Mouse (Mus musculus) bone marrow macrophage, adult 2 months (primary cell): ENCODE data around the gene Tma7.

Experiments
- CTCF ChIP-seq: IDR thresholded peaks from 2 replicates; pipeline ENCODE4 v1.5.1; 2012; ENCODE audit warnings: low read depth, mild to moderate bottlenecking, low read length, moderate library complexity
- POLR2A ChIP-seq: IDR thresholded peaks from 2 replicates; pipeline ENCODE4 v1.6.1; 2012; ENCODE audit warnings: mild to moderate bottlenecking, low read depth, low read length, borderline replicate concordance

- no peak for TF ChIP-seq POLR2A
- TF ChIP-seq CTCF, result no peak
Observed at GRCm38 (mm10) chr9:109027521-109027920, 54.9 kb downstream of the Tma7 start.
